Mouse (Mus musculus) embryonic fibroblast, embryonic 13.5 days (primary cell): ENCODE data around the gene Gm17657.

ENCODE experiments used
- CTCF ChIP-seq: IDR thresholded peaks from 2 replicates; pipeline ENCODE4 v1.5.1; 2011; ENCODE audit warnings: mild to moderate bottlenecking, control low read depth, low read length, moderate library complexity, borderline replicate concordance; ENCODE audit not compliant: insufficient read depth
- POLR2A ChIP-seq: IDR thresholded peaks from 2 replicates; pipeline ENCODE4 v1.6.1; 2011; ENCODE audit warnings: low read depth, mild to moderate bottlenecking, control low read depth, low read length, moderate library complexity

DNA sequence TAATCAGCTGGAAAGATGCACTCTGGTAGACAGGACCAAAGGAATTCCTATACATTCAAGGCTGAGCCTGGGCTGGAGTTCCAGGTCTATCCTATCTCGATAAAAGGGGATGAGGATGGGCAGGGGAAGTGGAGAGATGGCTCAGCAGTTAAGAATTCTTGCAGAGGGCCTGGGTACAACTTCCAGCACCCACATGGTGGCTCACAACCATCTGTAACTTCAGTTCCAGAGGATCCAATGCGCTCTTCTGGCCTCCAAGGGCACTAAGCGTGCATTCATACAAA, 52.4 kb downstream of the Gm17657 start:
- TF ChIP-seq POLR2A (no peak), CTCF (no peak)
